Mouse (Mus musculus) hematopoietic stem cell, adult 5-6 weeks (primary cell): ENCODE results near the gene Cab39. TPM values are rescaled to one million over a fixed set of nuclear protein-coding genes. Genes with fewer than 3 reads are reported as not detected.
"Not testable (repeated sequence)": the region's sequence is repeated elsewhere in the genome, so short reads cannot be mapped to it uniquely, and the experiment has no call there.

ENCODE experiments used
- ATAC-seq, 2 experiments: fragments of 125-278 bp in 1 of 2; replicated peaks in 1 of 2; 2 replicates each; pipeline ENCODE4 v1.8.0; 2016 to 2017; ENCODE audit warnings: inconsistent platforms in 2 of 2, mild to moderate bottlenecking in 2 of 2, moderate number of reproducible peaks in 2 of 2, low read depth in 1 of 2, moderate TSS enrichment in 1 of 2; ENCODE audit not compliant: low FRiP score in 2 of 2, poor library complexity in 2 of 2, severe bottlenecking in 2 of 2, insufficient read depth in 1 of 2, low TSS enrichment in 1 of 2
- total RNA-seq: library from RNA; stranded (forward); fragments of 172-1452, 232-1000 nt; gene quantifications from 2 replicates; pipeline ENCODE4 v1.2.3, GENCODE M21; 2017

Cab39 gene
- total RNA-seq, 1 experiment from 2014 or later, result 112 TPM

DNA sequence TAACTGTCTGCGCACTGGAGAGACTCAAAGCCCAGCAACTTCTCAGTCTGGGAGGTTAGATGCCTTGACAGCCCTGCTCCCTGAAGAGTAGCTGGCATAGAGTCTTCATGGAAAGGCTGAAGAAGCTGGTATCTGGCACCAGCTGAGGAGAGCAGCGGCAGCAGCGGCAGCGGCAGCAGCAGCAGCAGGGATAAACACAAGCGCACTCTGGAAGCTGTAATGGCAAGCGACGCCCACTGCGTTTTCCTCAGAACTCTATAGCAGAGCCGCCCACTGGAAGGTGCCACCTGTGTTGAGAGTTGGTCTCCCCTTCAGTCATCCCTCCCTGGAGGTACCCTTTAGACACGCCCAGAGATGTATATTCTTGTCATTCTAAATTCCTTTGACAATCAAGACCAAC is 17.1 kb upstream of the Cab39 start:
- ATAC-seq, result no peak

GRCm38 (mm10) chr1:85778436-85778835 is 14.8 kb upstream of the Cab39 start, which contains the start of gene A630001G21Rik:
Gene A630001G21Rik, minus strand, starts transcription at chr1:85778643.
- ATAC-seq, result no peak

- no peak for ATAC-seq
These were observed 14.2 kb upstream of the Cab39 start for GRCm38 (mm10) chr1:85779012-85779411.

GRCm38 (mm10) chr1:85779428-85780180 is 13.6 kb upstream of the Cab39 start:
- ATAC-seq, result peak; percentile 73 to 84

DNA sequence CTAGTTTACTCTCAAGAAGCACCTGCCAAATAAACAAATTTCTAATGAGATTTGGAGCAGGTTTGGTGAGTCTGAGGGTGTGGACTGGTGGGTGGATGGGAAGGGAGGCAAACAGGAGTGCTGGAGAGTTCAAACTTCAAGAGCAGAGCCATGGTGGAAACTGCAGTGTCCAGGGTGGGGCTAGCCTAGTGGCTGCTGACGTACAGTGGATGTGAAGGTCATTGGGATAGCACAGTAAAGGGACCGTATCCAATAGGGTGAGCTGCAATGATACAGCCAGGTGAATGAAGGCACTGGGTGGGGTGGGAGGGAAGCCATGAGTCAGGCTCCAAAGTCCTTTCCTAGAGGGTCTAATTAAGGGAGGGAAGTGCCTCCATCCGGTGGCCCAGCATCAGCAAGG is 2.7 kb upstream of the Cab39 start:
- no peak for ATAC-seq

- ATAC-seq, result no peak
These were observed 1.8 kb upstream of the Cab39 start for GRCm38 (mm10) chr1:85791476-85791875.

DNA sequence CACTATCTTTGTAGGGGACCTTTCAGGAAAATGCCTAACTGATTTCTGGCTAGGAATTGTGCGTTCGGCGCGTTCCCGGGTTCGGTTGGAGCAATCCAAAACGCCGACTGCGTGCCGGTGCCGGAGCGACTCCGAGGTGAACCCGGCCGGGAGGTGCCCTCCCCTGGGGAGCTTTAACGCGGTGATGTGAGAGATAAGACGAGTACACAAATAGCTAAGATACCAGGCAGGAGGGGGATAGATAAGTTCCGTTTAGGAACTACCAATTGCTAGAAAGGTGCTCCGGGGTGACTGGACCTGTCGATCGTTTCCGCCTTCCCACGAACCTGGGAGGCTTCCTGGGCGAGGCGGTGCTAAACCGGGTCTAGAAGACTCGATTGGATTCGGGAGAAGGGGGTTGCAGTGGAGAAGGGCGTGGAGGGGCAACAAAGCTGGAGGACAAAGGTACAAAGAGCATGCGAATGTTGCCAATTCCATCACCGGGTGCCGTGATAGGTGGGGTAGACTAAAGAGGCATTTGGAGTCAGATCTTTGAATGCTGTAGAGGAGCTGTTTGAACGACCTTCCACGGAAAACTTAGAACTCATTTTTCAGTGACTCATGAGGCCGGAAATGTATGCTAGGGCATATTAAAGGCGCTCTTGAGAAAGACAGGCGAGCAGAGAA is 998 bp downstream of the Cab39 start:
- peak; percentile 24 to 44; a peak in 3 of 4 replicates for ATAC-seq

GRCm38 (mm10) chr1:85795196-85795595 is 2.0 kb downstream of the Cab39 start:
- ATAC-seq, result no peak

- no peak for ATAC-seq
These were observed 6.5 kb downstream of the Cab39 start for GRCm38 (mm10) chr1:85799776-85800175.

GRCm38 (mm10) chr1:85802517-85802916 is 9.3 kb downstream of the Cab39 start:
- ATAC-seq, result no peak

- no peak for ATAC-seq
These were observed 11.3 kb downstream of the Cab39 start for GRCm38 (mm10) chr1:85804551-85804950.

DNA sequence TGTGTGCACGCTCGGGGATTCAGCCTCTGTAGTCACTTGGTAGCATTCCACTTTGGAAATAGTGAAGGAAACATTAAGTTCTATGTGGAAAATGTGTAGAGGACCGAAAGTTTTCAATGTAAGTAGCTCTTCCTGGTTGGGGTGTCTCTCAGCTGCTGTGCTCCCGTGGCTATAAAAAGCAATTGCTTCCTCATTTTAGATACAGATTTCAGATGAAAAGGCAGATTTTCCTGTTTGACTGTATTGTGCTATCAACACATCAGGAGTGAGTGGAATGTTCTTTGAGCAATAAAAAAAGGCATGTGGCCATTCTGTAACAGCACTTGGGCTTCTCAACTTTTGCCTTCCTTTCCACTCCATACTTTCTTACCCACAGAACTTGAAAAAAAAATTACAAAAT is 16.0 kb downstream of the Cab39 start:
- ATAC-seq, result peak; percentile 58 to 59; a peak in 3 of 4 replicates

DNA sequence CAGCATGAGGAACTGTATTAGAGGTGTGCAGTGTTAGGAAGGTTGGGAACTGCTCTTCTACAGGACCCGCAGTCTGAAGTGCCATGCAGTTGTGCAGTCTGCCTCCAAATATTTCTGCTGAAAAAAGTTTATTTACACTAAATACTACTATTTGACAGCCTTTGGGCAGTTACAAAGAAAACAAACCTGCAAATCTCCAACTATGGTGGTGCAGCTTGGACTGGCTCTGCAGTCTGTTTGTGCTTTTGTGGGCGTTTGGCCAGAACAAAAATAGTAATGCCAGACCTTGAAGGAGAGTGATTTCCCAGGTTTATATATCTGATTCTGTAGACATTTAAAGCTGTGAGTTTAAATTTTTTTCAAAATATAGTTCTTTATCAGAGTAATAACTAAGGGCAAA is 17.1 kb downstream of the Cab39 start:
- no peak for ATAC-seq

- ATAC-seq, result no peak
These were observed 17.5 kb downstream of the Cab39 start for GRCm38 (mm10) chr1:85810787-85811186.

DNA sequence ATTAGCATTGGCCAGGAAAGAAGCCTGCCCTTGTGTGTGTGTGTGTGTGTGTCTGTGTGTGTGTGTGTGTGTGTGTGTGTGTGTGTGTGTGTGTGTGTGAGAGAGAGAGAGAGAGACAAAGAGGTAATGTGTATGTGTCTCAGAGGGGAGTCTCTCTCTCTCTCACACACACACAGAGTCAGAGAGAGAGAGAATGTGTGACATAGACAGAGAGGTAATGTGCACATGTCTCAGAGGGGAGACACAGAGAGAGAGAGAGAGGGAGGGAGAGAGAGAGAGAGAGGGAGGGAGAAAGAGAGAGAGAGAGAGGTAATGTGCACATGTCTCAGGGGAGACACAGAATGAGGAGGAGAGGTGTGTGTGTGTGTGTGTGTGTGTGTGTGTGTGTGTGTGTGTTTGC is 21.0 kb downstream of the Cab39 start:
- not testable (repeated sequence) for ATAC-seq

GRCm38 (mm10) chr1:85818121-85818520 is 24.9 kb downstream of the Cab39 start:
- no peak for ATAC-seq

DNA sequence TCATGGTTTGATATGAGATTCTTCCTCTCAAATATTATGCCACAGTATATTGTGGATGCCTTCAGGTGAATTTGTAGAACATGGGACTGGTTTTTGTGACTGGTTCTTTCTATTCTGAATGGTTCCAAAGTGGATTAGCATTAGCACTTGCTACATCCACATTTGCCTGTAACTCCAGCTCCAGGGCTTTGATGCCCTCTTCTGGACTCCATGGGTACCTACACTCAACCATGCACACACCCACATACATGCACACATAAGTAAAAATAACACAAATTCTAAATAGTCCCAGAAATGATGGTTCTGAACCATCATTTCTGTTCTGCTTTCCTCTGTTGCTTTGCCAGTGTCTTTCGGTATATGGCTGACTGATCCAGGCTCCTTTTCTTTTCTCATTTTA is 26.5 kb downstream of the Cab39 start:
- no peak for ATAC-seq

GRCm38 (mm10) chr1:85822239-85822638 is 29.0 kb downstream of the Cab39 start:
- no peak for ATAC-seq

DNA sequence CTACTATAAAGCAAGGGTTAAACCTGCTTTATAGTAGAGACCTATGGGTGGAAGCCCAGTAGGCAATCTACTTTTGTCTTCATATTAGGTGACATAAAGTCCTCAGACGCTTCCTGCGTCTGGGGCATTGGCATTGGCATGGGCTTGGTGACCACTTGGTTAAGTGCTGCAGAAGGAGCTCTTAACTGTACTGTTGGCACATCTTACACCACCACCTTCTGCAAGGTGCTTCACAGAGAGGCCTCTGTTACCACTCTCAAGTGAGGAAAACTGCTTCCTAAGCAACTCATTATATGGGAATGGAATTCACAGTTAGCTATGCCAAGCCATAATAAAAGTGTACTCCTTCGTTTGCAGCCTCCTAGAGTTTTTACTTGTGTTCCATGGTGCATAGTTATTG is 31.7 kb downstream of the Cab39 start:
- no peak for ATAC-seq
